Mouse (Mus musculus) fibroblast of lung, adult 2 months (primary cell): ENCODE measurements around the gene Cidec.

Experiments
- DNase-seq: peaks from one replicate; pipeline ENCODE4 v3.0.0-alpha.2; 2011; ENCODE audit warnings: low read depth

Gene Cidec

DNA sequence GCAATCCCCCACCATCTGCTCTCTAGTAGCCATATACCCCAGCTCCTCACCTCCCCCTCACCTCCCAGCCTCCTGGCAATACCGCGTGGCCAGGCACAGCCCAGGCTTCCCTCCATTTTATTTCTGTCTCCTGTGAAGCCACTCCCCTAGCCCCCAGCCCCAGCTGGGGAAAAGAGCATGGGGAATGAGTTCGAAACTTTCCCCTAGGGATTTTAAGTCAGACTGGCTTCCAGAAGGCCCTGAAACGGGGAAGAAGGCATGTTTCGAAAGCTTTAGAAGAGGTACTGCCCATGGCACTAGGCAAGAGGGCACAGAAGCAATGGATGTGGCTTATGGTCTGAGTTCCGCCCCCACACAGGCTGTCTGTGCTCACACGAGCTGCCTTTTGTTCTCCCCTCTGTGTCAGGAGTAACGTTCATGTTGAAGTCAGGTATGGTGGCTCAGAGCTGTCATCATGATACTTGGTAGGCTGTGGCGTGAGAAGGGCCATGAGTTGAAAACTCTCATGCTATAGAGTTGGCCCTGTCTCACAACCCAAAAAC lies at the start of gene Cidec:
Cidec (minus strand) TSS at position 97 of the 542 bp plus-strand sequence.
- no peak for DNase-seq

DNA sequence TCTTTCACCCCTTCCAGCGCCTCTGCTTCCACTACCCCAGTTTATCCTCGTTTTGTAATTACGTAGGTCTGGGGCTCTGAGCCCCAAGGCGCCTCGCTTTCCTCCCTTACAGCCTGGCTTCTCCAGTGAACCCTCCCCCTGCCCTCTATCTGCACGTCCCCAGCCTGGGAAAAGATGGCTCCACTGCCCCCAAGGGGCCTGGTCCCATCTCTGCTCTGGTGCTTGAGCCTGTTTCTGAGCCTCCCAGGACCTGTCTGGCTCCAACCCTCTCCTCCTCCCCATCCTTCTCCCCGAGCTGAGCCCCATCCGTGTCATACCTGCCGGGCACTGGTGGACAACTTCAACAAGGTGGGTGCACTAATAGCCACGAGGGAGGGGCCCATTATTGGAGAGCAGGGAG lies 48.2 kb upstream of the Cidec start:
- no peak for DNase-seq

DNA sequence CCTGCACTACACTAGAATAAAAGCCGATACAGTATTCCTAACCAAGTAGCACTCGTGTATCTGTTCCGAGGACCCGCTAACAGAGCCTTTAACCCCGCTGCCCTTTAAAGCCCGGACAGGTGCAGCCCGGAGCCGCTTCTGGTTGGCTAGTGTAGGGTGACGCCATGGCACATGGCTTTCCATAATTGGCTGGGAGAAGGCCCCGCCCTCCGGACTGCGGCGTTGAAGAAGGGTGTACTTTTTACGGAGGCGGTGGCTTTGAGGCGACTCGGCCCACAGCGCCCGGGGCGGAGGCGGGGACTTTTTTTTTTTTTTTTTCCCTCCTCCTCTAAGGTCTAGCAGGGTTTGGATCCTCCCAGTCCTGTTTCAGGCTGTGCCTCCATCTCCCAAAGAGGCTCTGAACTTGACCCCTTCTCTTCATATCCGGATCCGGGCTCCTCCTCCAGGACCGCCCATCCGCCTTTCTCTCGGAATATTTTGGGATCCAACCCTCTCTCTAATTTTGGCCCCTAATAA lies 47.6 kb upstream of the Cidec start, which contains the start of gene Creld1:
Creld1 (plus strand) TSS at position 198 of the 516 bp plus-strand sequence.
- DNase-seq: peak; percentile 53

DNA sequence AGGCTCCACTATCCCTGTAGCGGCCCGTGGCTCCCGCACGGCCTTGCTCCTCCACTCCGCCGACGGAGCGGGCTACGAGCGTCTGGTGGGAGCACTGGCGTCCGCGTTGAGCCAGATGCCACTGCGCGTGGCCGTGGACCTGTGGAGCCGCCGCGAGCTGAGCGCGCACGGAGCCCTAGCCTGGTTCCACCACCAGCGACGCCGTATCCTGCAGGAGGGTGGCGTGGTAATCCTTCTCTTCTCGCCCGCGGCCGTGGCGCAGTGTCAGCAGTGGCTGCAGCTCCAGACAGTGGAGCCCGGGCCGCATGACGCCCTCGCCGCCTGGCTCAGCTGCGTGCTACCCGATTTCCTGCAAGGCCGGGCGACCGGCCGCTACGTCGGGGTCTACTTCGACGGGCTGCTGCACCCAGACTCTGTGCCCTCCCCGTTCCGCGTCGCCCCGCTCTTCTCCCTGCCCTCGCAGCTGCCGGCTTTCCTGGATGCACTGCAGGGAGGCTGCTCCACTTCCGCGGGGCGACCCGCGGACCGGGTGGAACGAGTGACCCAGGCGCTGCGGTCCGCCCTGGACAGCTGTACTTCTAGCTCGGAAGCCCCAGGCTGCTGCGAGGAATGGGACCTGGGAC lies 47.0 kb upstream of the Cidec start:
- DNase-seq: no peak

GRCm38 (mm10) chr6:113480555-113481373 lies 45.2 kb upstream of the Cidec start:
- DNase-seq: peak; percentile 84

- no peak for DNase-seq
These were observed 43.3 kb upstream of the Cidec start for GRCm38 (mm10) chr6:113478906-113479305.

- no peak for DNase-seq
These were observed 41.8 kb upstream of the Cidec start for GRCm38 (mm10) chr6:113477353-113477752.

- DNase-seq: no peak
These were observed 38.2 kb upstream of the Cidec start for GRCm38 (mm10) chr6:113473715-113474114.

DNA sequence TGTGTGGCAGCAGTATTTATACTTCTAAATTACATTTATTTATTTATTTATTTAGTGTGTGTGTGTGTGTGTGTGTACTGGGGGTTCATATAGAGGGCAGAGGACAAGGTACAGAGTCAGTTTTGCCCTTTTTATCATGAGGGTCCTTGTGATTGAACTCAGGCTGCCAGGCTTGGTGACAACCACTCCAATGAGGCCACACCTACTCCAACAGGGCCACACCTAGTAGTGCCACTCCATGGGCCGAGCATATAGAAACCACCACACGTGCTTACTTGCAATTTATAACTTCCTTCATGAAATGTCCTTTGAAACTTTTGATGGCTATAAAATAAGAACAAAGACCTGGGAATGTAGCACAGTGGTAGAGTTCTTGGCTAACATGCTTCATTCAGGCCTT lies 37.7 kb upstream of the Cidec start:
- DNase-seq: no peak

GRCm38 (mm10) chr6:113472061-113472460 lies 36.5 kb upstream of the Cidec start:
- DNase-seq: no peak

DNA sequence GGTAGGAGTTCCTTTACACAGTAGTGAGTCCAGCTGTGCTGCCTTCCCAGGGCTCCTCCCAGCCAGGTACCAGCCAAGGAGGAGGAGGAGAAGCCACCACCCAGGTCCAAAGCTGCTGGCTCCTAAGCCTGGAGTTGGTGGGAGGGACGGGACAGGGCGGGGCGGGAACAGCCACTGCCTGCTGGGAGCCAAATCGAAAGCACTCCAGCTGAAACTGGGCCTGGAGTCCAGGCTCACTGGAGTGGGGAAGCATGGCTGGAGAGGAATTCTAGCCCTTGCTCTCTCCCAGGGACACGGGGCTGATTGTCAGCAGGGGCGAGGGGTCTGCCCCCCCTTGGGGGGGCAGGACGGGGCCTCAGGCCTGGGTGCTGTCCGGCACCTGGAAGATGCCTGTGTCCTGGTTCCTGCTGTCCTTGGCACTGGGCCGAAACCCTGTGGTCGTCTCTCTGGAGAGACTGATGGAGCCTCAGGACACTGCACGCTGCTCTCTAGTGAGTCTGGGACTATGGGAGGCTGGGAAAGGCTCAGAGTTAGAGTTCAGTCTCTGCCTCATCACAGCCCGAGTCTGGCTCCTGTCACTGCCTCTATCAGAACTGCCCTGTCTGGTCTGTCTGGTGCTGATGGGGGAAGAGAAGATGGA lies 35.9 kb upstream of the Cidec start, which contains the start of gene Il17rc:
Il17rc (plus strand) TSS at position 131 of the 640 bp plus-strand sequence.
- DNase-seq: peak; percentile 70

DNA sequence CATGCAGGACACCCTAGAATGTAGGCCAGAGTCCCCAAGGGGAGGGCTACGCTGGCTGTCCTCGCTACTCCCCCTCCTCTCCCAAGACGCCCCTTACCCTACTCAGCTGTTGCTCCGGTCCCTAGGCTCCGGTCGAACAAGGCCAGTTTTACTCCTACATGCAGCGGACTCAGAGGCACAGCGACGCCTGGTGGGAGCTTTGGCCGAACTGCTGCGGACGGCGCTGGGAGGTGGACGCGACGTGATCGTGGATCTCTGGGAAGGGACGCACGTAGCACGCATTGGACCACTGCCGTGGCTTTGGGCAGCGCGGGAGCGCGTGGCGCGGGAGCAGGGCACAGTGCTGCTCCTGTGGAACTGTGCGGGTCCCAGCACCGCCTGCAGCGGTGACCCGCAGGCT lies 33.9 kb upstream of the Cidec start:
- DNase-seq: no peak

DNA sequence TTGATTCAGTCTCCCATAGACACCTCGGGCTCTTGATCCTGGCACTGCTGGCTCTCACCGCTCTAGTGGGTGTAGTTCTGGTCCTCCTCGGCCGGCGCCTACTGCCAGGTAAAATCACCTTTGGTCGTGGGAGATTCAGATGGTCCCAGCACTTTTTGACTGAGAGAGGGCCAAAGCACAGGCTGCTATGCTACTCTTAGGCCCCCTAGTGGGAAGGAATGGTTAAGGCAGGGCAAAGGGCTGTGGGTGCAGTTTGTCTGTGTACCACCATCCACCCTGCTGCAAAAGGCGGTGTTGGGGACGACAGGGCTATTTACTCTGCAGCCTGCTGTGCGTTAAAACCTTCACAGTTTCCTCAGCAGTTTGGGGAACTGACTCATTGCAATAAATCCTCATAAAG lies 33.5 kb upstream of the Cidec start:
- DNase-seq: no peak

DNA sequence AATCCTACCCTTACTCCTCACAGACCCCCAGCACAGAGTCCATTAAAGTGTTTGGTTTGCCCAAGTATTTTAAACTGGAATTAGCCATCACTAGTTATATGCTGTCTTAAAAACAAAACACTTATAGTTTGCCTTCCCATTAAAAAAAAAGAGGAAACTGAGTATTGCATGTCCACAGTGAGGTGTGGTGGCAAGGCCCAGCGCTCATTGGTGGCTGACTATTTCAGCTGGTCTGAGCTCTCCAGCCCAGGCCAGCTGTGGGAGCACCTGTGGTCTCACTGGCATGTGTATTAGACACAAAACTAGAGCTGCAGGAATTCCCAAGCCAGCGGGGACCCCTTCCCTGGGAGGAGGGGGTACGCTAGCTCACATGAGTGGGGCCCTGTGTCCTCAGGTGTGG lies 33.0 kb upstream of the Cidec start:
- no peak for DNase-seq

GRCm38 (mm10) chr6:113465602-113466001 lies 30.0 kb upstream of the Cidec start:
- DNase-seq: no peak

GRCm38 (mm10) chr6:113464040-113464439 lies 28.5 kb upstream of the Cidec start:
- no peak for DNase-seq

DNA sequence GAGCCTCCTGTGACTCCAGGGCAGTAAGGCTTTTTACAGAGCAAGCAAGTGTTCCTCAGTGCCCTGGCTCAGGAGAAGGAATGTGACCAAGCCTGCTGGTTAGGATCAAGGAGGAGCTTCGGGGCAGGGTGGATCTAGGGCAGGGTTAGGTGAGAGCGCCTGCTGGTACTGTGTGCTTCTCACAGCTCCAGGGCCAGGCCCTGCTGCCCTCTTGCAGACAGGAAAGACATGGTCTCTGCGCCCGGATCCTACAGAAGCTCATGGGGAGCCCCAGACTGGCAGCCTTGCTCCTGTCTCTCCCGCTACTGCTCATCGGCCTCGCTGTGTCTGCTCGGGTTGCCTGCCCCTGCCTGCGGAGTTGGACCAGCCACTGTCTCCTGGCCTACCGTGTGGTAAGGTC lies 23.1 kb upstream of the Cidec start:
- no peak for DNase-seq

- no peak for DNase-seq
These were observed 22.5 kb upstream of the Cidec start, which contains the start of gene Il17re for GRCm38 (mm10) chr6:113457952-113458534. Gene Il17re (plus strand): TSS chr6:113458484.

GRCm38 (mm10) chr6:113455007-113455406 lies 19.4 kb upstream of the Cidec start:
- no peak for DNase-seq

- no peak for DNase-seq
These were observed 16.3 kb upstream of the Cidec start for GRCm38 (mm10) chr6:113451839-113452238.

GRCm38 (mm10) chr6:113447639-113448038 lies 12.1 kb upstream of the Cidec start:
- no peak for DNase-seq
